Mouse (Mus musculus): Measurements from ENCODE around the gene Gap43.
"Not testable (repeated sequence)": the region's sequence is repeated elsewhere in the genome, so short reads cannot be mapped to it uniquely, and the experiment has no call there.

Gap43 gene

DNA sequence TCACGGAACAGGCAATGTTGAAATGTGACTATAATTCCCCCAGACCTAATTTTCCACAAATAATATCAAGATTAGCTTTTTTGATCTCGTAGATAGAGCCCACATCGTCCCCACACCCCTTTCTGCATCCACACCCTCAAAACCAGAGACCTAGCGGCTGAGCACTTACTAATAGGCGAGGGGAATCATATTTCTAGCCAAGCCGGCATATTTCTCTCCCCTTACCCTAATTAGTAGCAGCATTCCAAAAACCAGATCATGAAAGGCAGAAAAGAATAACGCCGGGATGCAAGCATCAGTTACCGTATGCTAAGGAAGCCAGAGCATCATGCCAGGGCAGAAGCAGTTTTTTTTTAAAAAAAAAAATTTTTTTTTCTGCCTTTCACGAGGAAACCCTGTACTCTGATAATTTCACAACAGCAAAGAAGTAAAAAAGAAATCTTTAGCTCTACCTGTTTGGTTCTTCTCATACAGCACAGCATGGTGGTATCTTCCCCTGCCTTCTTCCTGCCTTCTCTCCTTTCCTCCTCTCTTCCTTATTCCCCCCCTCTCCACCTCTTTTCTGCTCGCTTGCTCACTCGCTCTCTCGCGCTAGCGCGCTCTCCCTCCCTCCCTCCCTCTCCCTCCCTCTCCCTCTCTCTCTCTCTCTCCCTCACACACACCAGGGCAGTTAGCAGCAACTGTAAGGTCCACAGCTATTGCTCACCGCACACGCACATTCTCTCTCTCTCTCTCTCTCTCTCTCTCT lies at the start of gene Gap43:
Gene Gap43, minus strand, starts transcription at position 631 of the 748 bp plus-strand sequence.
- in situ Hi-C loops (cut with MboI) = no loop called here

DNA sequence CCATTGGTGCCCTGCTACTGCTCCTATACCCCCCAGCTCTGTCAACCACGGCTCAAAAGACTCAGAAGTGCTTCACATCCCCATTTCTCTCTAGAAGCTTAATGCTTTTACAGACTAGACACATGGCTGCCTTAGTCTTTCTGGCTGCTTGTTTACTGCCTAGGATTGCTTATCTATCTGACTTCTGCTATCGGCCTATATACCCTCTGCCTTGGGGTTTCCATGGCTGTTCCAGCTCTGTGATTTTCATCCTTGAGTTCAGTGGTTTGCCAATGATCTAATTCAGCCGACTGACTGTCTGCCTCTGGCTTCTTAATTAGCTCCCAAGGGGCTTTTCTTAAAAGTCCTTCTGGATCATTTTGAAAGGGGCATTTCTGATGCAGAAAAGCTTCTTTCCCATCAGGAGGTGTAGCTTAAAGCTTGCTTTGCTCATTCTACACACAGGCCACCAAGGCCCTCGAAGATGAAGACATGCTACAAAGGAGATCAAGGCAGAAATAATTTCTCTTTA lies 40.9 kb upstream of the Gap43 start:
- in situ Hi-C loops (cut with MboI) = no loop called here

DNA sequence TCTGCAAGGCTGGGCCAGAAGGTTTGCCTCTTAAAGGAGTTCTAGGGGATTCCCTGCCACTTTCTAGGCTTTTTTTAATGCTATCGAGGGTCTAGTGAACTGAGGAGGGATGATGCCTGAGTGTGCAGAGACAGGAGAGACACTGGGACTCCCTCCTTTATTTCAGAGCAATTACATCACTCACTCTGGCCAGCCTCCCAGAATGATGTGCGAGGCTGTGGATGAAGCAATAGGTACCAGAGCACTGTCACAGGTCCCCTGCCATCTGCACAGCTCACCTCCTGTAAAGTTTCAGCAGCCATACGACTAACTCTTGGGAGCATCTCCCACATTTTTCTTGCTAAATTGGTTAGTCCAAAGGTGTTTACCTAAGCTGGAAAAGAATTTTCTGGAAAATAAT lies 40.2 kb upstream of the Gap43 start:
- in situ Hi-C loops (cut with MboI) = no loop called here

DNA sequence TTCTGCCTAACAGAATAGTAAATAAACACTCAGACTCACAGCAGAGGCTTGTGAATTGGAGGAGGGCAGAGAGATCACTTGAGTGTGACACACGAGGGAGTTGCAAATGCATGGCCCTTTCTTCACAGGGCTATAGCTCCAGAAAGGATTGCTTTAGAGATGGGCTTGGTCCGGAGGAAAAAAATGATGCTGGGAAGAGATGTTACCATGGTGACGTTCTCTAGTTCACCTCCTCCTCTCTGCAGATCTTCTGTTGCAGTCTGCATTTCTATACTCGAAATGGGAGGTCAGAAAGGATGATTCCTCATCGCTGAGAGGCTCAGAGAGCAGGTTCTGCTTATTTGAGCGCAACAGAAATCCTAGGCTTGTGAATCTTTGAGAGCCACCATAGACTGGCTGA lies 29.7 kb upstream of the Gap43 start:
- in situ Hi-C loops (cut with MboI) = no loop called here

DNA sequence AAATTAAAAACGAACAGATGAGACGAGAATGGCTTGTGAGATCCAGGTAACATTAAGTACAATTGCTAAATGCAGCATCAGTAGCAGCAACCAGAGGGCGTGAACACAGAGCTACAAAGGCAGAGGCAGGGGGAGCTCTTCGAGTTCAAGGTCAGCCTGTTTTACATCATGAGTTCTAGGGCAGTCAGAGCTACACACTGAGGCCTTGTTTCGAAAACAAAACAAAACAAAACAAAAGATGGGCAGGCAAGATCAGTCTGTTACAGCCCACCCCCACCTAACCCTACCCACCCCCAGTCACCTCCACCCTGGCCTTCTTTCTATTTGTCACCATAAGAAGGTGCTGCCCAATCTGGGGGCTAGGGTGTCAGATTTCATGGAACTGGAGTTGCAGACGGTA lies 28.9 kb upstream of the Gap43 start:
- in situ Hi-C loops (cut with MboI) = no loop called here

DNA sequence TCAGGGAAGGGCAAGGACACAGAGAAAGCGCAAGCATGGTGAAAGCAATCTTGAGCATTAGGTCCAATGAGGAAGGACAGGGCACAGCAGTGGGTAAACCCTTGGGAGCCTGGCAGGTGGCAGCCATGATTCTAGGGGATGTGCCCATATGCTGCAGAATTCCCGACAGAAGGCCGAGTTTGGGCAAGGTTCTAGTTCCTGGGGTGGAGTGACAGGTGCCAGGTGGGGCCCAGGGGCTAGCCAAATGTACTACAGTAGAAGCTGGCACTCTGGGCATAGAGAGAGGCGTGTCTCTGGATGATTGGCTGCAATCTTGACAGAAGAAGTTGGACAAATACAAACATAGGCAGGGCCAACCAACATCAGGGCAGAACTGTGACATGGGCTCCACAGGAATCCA lies 19.6 kb upstream of the Gap43 start:
- in situ Hi-C loops (cut with MboI) = no loop called here

DNA sequence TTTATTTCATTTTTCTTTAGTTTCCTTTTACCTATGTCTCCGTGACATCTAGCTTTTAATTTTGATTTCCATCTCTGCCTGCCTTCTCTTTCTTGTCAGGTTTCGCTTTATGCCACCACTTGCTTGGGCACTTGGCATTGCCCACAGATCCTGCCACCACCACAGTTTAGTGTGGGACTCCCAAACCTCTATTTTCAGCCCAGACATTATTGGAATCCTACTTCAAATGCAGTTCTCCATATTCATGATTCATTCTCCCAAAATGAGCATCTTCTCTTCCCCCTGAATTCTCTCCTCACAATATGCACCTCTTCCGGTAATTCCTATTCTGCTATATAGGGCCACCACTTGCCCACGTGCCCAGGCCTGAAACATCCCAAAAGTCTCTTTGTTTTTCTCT lies 17.6 kb upstream of the Gap43 start:
- in situ Hi-C loops (cut with MboI) = no loop called here

DNA sequence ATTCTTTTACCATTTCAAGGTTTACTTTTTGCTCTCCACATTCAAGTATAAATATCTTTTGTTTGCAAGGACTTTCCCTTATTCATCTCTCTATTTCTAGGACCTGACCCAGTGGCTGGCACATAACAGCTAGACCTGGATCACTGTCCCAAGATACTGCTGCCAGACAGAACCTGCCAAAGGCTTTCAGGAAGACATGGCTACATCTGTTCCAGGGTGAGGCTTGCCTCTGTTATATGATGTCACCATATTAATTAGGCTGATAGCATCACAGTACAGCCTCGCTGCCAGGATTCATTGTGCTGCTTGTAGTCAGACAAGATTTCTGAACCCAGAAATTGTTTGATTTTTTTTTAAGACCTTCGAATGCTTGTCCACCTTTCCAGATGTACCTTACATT lies 9.6 kb upstream of the Gap43 start:
- in situ Hi-C loops (cut with MboI) = no loop called here

DNA sequence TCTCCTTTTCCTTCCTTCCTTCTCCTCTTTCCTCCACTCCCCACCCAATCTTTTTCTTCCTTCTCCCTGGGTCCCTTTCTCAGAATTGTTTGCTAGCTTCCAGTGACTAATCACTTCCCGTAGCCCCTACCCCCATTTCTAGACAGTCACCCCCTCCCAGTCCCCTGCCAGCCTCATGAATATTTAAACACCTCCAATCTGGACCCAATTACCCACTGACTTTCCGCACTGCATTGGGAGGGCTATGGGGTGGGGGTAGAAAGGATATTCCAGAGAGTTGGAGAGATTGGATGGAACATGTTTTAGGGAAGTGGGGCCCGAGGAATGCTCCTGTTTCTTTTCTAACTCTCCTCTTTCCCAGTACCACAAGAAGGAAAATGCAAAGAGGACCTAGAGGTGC lies 414 bp upstream of the Gap43 start:
- in situ Hi-C loops (cut with MboI) = not testable (repeated sequence)

DNA sequence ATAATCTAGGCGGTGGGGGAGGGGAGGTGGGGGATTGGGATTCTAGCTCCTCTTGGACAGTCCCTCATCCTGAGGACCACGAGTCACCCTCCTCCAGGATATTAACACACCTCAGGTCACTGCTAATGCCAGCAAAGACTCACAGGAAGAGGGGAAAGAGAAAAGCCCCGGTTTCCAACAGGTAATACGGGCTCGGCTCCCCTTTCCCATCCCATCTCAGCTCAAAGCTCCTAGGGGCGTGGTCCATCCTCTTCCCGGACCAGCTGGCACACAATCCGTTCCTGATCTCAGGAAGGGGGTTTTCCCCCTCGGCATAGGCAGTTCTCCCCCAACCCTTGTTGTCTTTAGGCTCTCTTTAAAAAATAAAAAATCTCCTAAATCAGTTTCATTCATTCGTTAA lies 939 bp downstream of the Gap43 start:
- in situ Hi-C loops (cut with MboI) = no loop called here

DNA sequence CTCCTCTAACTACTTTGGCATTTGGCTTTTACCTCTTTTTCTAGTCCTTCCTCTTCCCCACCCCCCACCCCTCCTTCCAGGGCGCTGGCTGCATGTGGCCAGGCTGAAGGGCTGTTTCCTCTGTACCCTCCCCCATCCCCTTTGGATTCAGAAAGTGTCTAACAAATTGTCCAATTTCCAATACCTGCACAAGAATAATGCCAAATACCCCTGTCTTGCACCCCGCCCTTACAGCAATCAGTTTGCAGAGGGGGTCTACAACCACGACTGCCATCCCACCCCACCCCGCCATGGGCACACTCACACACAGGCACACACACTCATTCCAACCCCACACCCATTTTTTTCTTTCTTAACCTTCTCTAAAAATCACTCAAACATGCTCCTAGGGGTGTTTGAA lies 1.5 kb downstream of the Gap43 start:
- in situ Hi-C loops (cut with MboI) = no loop called here

DNA sequence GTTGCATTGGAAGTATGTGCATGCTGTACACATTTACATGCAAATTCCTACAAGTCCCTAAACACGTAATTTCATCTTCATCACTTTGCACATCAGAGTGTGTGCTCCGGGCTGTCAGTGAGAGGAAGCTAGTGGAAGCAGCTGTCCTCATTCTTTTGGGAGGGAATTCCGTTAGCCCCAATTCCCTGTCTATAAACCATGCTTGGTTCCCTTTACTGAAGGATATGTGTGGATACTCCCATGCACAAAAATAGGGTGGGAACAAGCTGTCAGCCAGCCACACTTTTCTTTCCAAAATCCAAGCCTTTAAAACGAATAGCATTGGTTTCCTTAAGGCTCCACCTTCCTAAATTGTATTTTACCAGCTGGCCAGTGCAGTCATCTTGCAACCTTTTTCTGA lies 2.1 kb downstream of the Gap43 start:
- in situ Hi-C loops (cut with MboI) = no loop called here

DNA sequence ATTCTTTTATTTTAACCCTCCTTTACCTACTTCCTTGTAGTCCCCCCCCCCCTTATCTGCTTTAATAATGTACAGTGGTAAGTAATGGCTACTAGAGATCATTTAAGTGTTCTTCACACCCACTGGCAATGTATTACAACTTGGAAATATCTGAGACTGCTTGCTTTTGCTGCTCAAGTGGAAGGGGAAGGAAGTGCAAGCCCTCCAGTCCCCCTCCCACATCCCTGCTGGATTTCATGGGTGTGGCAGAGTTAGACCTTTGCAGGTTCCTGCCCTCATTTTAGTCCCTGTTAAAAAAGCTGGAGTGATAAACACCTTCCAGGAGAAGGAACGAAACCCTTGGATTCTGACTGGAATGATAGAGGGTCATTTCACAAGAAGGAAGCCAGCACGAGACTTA lies 2.8 kb downstream of the Gap43 start:
- in situ Hi-C loops (cut with MboI) = no loop called here

DNA sequence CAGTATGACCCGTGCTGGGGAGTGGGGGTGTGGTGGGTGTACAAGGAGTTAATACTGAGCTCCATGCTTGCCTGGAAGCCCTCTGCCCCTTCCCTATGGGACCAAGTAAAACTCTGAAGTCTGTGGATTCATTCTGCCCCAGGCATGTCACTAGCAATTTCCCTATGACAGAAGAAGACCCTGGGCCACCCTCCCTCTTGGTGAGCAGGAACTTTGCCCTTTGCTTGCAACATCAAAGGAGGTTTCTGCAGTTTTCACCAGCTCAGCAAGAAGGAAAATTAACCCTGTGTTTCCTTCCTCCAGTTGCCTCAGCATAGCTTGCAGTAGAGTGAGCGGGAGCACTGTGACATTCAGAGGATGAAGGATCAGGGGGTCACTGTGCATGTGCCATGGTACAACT lies 3.8 kb downstream of the Gap43 start:
- in situ Hi-C loops (cut with MboI) = no loop called here

DNA sequence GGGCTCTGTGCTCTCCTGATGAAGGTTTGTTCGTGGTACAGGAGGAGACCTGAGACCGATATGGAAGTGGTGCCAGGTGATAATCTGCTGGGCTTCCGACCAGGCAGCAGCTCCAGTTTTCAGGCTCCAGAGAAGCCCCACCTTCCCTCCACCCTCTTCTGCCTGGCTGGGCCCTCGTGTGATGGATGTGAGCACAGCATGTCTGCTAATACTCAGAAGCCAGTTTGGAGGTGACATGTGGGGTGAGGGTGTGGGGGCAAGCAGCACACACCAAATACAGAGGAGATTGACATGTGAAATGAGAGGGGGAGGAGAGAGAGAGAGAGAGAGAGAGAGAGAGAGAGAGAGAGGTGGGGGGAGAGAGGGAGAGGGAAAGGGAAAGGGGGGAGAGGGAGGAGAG lies 8.1 kb downstream of the Gap43 start:
- in situ Hi-C loops (cut with MboI) = no loop called here

DNA sequence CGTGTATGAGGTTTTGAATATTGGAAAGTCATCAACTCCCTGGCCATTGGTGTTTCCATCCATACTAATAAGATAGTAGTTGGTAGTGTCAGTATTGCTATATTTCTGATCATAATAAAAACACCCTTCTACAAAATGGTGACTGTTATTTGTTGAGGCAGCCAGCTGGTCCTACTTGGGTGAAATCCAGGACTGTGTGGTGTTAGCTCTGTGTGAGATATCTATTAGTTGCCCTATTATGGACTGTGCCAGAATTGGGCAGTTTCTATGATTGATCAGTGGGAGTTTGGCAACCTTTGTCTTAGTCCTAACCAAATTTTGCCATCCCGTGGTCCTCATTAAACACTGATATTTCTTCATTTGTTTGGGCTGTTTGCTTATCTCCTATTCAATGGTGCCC lies 14.3 kb downstream of the Gap43 start:
- in situ Hi-C loops (cut with MboI) = no loop called here

DNA sequence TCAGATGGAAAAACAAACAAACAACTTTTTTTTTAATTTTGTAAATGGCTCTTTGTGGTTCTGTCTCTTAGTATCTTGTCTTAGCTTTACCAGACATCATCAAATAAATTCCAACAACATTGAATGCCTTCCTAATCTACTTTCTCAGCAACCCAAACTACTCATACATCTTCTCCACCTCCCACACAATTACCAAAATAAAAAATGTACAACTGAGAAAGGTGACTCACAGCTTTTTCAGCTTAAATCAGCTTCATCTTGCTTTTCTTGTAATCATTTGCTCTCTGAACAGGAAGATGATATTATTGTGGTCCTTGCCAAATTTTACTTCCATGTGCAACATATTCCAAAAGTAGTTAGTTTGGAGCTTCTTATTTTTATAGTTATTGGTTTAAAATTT lies 14.9 kb downstream of the Gap43 start:
- in situ Hi-C loops (cut with MboI) = no loop called here

DNA sequence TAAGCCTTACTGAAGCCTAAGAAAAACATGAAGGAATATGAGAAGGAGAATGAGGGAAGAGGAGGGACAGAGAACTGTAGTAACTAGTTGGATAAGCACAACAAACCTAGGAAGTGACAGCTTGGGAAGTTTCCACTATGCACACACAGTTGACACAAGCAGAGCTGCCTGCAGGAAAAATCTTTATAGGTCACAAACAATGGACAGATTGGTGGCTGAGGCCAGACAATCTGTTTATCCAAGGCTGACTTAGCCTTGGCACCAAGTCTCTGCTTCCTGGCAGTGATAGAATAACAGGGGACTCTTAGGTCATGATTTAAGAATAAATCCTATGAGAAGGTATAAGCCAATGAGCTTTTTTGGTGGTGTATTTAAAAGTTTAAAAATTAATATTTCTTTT lies 20.6 kb downstream of the Gap43 start:
- in situ Hi-C loops (cut with MboI) = no loop called here

DNA sequence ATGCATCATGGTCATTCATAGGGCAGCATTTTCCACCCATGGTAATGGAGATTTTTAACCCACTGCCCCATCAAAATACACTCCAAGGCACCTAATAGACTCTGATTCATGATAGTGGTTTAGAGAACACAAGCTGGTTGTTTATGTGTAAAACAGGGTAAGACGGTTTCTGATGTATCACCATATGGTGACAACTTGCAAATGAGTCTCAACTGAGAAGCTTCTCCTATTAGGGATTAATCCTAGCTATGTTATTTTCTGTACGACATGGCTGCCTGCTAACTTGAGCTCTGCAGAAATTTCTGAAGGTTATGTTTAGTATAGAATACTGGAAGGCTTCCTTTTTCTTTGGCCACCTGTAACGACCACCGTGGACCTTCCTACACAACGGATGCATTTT lies 21.1 kb downstream of the Gap43 start:
- in situ Hi-C loops (cut with MboI) = no loop called here

DNA sequence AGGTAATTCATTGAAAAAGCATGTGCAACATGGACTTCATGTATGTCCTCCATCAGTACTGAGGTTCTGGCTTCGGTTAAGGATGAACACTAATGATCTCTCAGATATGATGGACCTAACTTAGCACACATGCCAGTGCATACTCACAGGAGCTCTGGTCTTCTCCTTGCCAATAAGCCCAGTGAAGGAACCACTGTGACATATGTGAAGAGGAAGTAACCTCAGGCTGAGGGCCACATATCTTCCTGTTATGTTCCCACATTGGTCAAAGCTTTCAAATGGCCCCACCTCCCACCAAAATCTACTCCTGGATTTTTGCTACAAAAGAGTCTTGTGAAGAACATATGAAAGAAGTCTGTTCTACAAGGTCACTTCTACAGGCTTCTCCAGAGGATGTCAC lies 28.3 kb downstream of the Gap43 start:
- in situ Hi-C loops (cut with MboI) = no loop called here

DNA sequence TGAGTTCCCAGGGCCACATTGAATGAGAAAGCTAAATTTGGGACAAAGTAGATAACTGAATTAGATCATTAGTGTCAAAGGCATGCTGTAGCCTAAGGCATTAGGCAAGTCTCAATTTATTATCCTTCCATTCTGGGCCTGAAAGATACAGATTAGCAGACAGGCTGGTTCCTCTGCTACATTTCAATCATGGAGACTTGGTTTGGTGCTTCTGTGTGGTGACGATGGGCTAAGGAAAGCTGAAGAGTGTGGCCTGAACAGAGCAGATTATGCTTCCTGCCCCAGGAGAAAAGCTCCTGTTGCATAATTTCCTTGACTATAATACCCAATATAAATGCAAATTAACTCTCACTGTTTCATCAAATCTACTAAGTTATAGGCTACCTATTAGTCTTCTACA lies 31.7 kb downstream of the Gap43 start:
- in situ Hi-C loops (cut with MboI) = no loop called here

DNA sequence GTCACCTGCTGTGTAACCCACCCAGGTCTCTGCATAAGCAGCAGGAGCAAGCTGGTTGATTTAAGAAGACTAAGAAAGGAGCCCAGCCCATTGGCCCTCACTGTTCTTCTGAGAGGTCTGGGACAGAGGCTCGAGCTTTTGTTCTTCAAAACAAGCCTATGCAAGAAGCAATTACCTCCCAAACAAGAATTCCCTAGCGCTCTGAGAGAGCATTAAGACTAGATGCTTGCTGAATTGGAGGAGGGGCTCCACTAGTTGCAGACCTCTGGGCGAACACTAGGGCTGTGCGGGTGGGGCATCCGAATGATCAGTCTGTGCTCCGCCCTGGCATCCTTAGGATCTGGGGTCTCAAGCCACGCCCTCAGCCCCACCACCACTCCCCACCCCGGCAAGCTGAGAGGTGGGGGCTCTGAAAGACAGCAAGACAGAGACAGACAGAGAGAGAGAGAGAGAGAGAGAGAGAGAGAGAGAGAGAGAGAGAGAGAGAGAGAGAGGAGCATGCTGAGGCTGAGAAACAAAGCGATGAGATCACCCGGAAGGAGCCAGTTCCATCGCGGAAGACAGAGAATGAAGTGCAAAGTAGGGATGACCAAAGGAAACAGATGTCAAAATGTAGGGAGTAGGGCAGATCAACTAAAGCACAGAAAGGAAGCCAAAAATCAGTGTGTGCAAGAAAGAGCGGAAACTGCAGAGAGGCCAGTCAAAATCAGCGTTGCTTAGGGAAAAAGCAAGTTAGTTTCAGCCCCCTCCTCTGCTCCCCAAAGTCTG lies 34.3 kb downstream of the Gap43 start:
- in situ Hi-C loops (cut with MboI) = no loop called here

DNA sequence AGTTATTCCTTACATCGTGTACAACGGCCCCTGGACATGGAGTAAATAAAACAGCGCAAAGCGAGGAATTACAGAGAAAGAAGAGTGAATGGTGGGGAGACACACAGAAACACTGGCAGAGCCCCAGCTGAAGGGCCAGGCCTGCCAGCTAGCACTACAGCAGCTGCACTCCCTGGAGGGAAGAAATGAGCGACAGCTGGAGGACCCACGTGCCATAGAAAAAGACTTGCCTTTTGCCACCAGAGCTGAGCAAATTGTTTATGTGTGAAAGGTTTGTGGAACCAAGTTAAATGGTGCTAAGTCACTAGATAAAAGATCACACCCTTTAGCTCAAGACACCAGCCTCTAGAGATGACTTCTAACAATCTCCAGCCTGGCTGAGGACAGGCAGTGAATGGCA lies 37.0 kb downstream of the Gap43 start:
- in situ Hi-C loops (cut with MboI) = no loop called here

DNA sequence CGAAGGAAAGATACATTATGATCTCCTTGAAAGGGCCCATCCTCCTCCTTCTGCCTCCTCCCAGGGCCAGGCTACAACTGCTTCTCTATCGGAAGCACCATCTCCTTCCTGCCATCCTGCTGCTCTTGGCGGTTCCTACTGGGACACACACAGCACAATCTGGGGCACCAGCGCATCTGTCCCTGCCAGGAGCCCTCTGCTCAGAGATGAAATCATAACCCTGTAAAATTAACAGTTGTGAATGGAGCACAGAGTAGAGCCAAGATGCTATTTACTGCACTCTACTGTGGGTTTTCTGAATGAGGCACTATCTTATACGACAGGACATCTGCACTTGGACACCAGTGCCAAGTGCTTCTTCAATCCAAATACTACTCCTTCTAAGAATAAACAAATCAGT lies 46.0 kb downstream of the Gap43 start:
- in situ Hi-C loops (cut with MboI) = no loop called here
